Mouse (Mus musculus): ENCODE measurements at regions not wholly inside any gene's neighbourhood (a gene's known extent, or its start where the extent isn't known, plus 50 kb on each side); places are given as distances from the start of the nearest gene placed in this dataset.
"Not testable (repeated sequence)": the region's sequence is repeated elsewhere in the genome, so short reads cannot be mapped to it uniquely, and the experiment has no call there.

DNA sequence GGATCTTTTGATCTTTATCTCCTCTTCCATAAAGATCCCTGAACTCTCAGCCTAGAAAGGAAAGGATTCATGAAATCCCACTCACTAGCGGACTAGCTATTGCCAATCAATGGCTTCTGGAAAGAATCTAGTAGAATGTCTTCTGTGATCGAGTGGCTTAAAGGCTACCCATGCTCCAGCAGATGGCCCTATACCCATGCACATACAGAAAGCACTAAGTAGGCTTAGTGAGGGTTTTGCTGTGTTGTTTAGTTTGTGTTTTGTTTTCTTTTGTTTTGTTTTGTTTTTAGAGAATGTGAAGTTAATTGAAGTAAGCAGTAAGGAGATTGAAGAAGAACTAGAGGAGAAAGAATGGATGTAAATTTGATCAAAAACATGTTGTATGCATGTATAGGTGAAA is 187.5 kb downstream of the Kctd12 start:
- H3K4me2 ChIP-seq (ENCODE audit: low read depth, low read length, severe bottlenecking), result no peak overlapping the region
- no peak overlapping the region for H3K4me3 ChIP-seq (ENCODE audit: low read depth, low read length)
- DNase-seq (ENCODE audit: low spot score) (no peak), ATAC-seq (replicated peaks; ENCODE audit: low FRiP score) (no peak)
- no peak overlapping the region for H3K27ac ChIP-seq (ENCODE audit: low read depth, low read length)
- no peaks in the 10 kb centered on the region for H3K9me3 ChIP-seq (ENCODE audit: control insufficient read depth, low read length)
- no peaks in the 10 kb centered on the region for H3K4me1 ChIP-seq (replicated peaks; ENCODE audit: control insufficient read depth, insufficient read depth, low read length)
- H3K9ac ChIP-seq (ENCODE audit: low read length), result no peak overlapping the region
- no peaks in the 10 kb centered on the region for H3K27me3 ChIP-seq (ENCODE audit: control insufficient read depth, insufficient read depth, low read length)
- no peaks in the 10 kb centered on the region for H3K36me3 ChIP-seq (ENCODE audit: control insufficient read depth, insufficient read depth, low read length)
- 84% methylated on average over 2 of the region's 2 CpGs for WGBS

- H3K27me3 ChIP-seq (ENCODE audit: control insufficient read depth, insufficient read depth, low read length), result no peaks in the 10 kb centered on the region
- H3K9ac ChIP-seq (ENCODE audit: low read length), result no peak overlapping the region
- no peak overlapping the region for H3K27ac ChIP-seq (ENCODE audit: low read depth, low read length)
- ATAC-seq (replicated peaks; ENCODE audit: low FRiP score) (no peak), DNase-seq (ENCODE audit: low spot score) (no peak)
- WGBS, result 89% methylated on average over 7 of the region's 7 CpGs
- no peak overlapping the region for H3K4me3 ChIP-seq (ENCODE audit: low read depth, low read length)
- no peaks in the 10 kb centered on the region for H3K36me3 ChIP-seq (ENCODE audit: control insufficient read depth, insufficient read depth, low read length)
- H3K9me3 ChIP-seq (ENCODE audit: control insufficient read depth, low read length), result no peaks in the 10 kb centered on the region
- H3K4me1 ChIP-seq (replicated peaks; ENCODE audit: control insufficient read depth, insufficient read depth, low read length), result no peaks in the 10 kb centered on the region
- H3K4me2 ChIP-seq (ENCODE audit: low read depth, low read length, severe bottlenecking), result no peak overlapping the region
Measured at GRCm38 (mm10) chr14:102793753-102794152, 188.7 kb downstream of the Kctd12 start.

GRCm38 (mm10) chr14:102790916-102791315 is 191.5 kb downstream of the Kctd12 start:
- DNase-seq (ENCODE audit: low spot score), result no peak
- 85% methylated on average over 3 of the region's 3 CpGs for WGBS
- no peak for ATAC-seq (replicated peaks; ENCODE audit: low FRiP score)
- Histone ChIP-seq H3K4me2 (ENCODE audit: low read depth, low read length, severe bottlenecking) (no peak overlapping the region), H3K27ac (ENCODE audit: low read depth, low read length) (no peak overlapping the region), H3K27me3 (ENCODE audit: control insufficient read depth, insufficient read depth, low read length) (no peaks in the 10 kb centered on the region), H3K36me3 (ENCODE audit: control insufficient read depth, insufficient read depth, low read length) (no peaks in the 10 kb centered on the region), H3K9me3 (ENCODE audit: control insufficient read depth, low read length) (no peaks in the 10 kb centered on the region), H3K4me1 (replicated peaks; ENCODE audit: control insufficient read depth, insufficient read depth, low read length) (no peaks in the 10 kb centered on the region), H3K4me3 (ENCODE audit: low read depth, low read length) (no peak overlapping the region), H3K9ac (ENCODE audit: low read length) (no peak overlapping the region)

DNA sequence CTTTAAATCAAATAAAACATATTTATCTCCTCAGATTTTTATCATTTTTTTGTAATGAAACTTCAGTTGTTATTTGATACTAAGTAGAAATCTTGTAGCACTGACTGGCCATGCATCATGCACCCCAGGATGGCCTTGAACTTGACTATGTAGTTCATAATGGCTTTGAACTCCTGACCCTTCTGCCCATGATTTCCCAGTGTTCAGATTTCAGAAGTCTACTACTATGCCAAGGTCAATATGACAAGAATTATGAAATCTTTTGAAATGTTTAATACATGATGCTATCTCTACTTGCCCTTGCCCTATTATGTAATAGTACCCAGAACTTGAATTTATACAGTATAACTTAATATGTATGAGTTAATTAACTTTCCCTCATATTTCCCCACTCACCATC is 200.2 kb downstream of the Kctd12 start:
- no peak overlapping the region for H3K27ac ChIP-seq (ENCODE audit: low read depth, low read length)
- H3K27me3 ChIP-seq (ENCODE audit: control insufficient read depth, insufficient read depth, low read length), result no peaks in the 10 kb centered on the region
- H3K4me1 ChIP-seq (replicated peaks; ENCODE audit: control insufficient read depth, insufficient read depth, low read length), result no peaks in the 10 kb centered on the region
- H3K9ac ChIP-seq (ENCODE audit: low read length), result no peak overlapping the region
- no peaks in the 10 kb centered on the region for H3K36me3 ChIP-seq (ENCODE audit: control insufficient read depth, insufficient read depth, low read length)
- no peak for DNase-seq (ENCODE audit: low spot score)
- ATAC-seq (replicated peaks; ENCODE audit: low FRiP score), result no peak
- H3K4me3 ChIP-seq (ENCODE audit: low read depth, low read length), result no peak overlapping the region
- H3K9me3 ChIP-seq (ENCODE audit: control insufficient read depth, low read length), result no peaks in the 10 kb centered on the region
- no peak overlapping the region for H3K4me2 ChIP-seq (ENCODE audit: low read depth, low read length, severe bottlenecking)

DNA sequence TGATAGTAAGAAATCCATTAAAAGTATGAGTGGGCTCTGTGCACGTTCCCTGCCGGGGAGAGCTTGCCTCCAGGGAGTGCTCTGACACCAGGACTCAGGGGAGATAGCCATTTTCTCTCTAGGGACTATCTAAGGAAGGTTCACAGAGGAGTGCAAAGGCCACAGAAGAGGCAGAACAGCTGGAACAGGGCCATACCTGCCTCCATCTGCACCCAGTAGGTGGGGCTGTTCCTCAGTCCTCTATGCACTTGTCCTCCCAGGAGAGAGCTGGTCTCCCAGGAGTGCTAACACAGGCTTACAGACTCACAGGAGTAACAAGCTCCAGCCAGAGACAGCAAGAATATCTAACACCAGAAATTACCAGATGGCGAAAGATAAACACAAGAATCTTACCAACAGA is 212.7 kb downstream of the Kctd12 start:
- Histone ChIP-seq H3K27ac (ENCODE audit: low read depth, low read length) (no peak overlapping the region), H3K27me3 (ENCODE audit: control insufficient read depth, insufficient read depth, low read length) (no peaks in the 10 kb centered on the region), H3K9ac (ENCODE audit: low read length) (no peak overlapping the region), H3K4me3 (ENCODE audit: low read depth, low read length) (no peak overlapping the region), H3K4me1 (replicated peaks; ENCODE audit: control insufficient read depth, insufficient read depth, low read length) (no peaks in the 10 kb centered on the region), H3K9me3 (ENCODE audit: control insufficient read depth, low read length) (no peaks in the 10 kb centered on the region), H3K4me2 (ENCODE audit: low read depth, low read length, severe bottlenecking) (no peak overlapping the region), H3K36me3 (ENCODE audit: control insufficient read depth, insufficient read depth, low read length) (no peaks in the 10 kb centered on the region)
- DNase-seq (ENCODE audit: low spot score) (no peak), ATAC-seq (replicated peaks; ENCODE audit: low FRiP score) (no peak)
- WGBS, result 67% methylated on average over 3 of the region's 3 CpGs

GRCm38 (mm10) chr14:102748687-102749086 is 233.8 kb downstream of the Kctd12 start:
- H3K4me3 ChIP-seq (ENCODE audit: low read depth, low read length), result no peak overlapping the region
- H3K4me2 ChIP-seq (ENCODE audit: low read depth, low read length, severe bottlenecking), result no peak overlapping the region
- WGBS, result 92% methylated on average over 1 of the region's 1 CpGs
- H3K9me3 ChIP-seq (ENCODE audit: control insufficient read depth, low read length), result no peaks in the 10 kb centered on the region
- H3K4me1 ChIP-seq (replicated peaks; ENCODE audit: control insufficient read depth, insufficient read depth, low read length), result no peaks in the 10 kb centered on the region
- DNase-seq (ENCODE audit: low spot score), result no peak
- no peak overlapping the region for H3K9ac ChIP-seq (ENCODE audit: low read length)
- ATAC-seq (replicated peaks; ENCODE audit: low FRiP score), result no peak
- H3K36me3 ChIP-seq (ENCODE audit: control insufficient read depth, insufficient read depth, low read length), result no peaks in the 10 kb centered on the region
- H3K27ac ChIP-seq (ENCODE audit: low read depth, low read length), result no peak overlapping the region
- no peaks in the 10 kb centered on the region for H3K27me3 ChIP-seq (ENCODE audit: control insufficient read depth, insufficient read depth, low read length)

GRCm38 (mm10) chr14:102742331-102742730 is 240.1 kb downstream of the Kctd12 start:
- no peaks in the 10 kb centered on the region for H3K36me3 ChIP-seq (ENCODE audit: control insufficient read depth, insufficient read depth, low read length)
- DNase-seq (ENCODE audit: low spot score) (no peak), ATAC-seq (replicated peaks; ENCODE audit: low FRiP score) (no peak)
- no peaks in the 10 kb centered on the region for H3K9me3 ChIP-seq (ENCODE audit: control insufficient read depth, low read length)
- WGBS, result 78% methylated on average over 8 of the region's 8 CpGs
- no peak overlapping the region for H3K9ac ChIP-seq (ENCODE audit: low read length)
- no peaks in the 10 kb centered on the region for H3K4me1 ChIP-seq (replicated peaks; ENCODE audit: control insufficient read depth, insufficient read depth, low read length)
- H3K27ac ChIP-seq (ENCODE audit: low read depth, low read length), result no peak overlapping the region
- H3K4me2 ChIP-seq (ENCODE audit: low read depth, low read length, severe bottlenecking), result no peak overlapping the region
- no peak overlapping the region for H3K4me3 ChIP-seq (ENCODE audit: low read depth, low read length)
- no peaks in the 10 kb centered on the region for H3K27me3 ChIP-seq (ENCODE audit: control insufficient read depth, insufficient read depth, low read length)

DNA sequence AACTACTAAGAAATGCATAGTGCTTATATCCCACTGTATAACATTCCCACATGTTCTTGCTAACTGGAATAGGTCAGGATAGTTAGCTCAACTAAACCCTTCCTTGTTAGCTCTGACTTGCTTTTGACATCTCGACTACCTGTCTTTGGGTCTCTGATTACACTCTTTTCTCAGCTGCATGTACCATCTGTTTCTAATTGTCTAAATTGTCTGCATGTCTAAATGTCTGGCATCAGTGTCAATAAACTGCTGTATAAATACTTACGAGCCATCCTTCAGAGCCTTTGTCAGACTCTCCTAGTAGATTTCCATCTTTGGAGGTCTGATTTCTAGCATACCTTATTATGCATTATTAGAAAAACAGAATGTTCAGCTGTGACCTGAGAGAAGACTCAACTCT is 245.8 kb downstream of the Kctd12 start:
- Histone ChIP-seq H3K27me3 (ENCODE audit: control insufficient read depth, insufficient read depth, low read length) (no peaks in the 10 kb centered on the region), H3K9ac (ENCODE audit: low read length) (no peak overlapping the region), H3K4me1 (replicated peaks; ENCODE audit: control insufficient read depth, insufficient read depth, low read length) (no peaks in the 10 kb centered on the region), H3K4me2 (ENCODE audit: low read depth, low read length, severe bottlenecking) (no peak overlapping the region), H3K9me3 (ENCODE audit: control insufficient read depth, low read length) (no peaks in the 10 kb centered on the region), H3K27ac (ENCODE audit: low read depth, low read length) (no peak overlapping the region), H3K4me3 (ENCODE audit: low read depth, low read length) (no peak overlapping the region), H3K36me3 (ENCODE audit: control insufficient read depth, insufficient read depth, low read length) (no peaks in the 10 kb centered on the region)
- ATAC-seq (replicated peaks; ENCODE audit: low FRiP score) (no peak), DNase-seq (ENCODE audit: low spot score) (no peak)
- 68% methylated on average over 2 of the region's 2 CpGs for WGBS

DNA sequence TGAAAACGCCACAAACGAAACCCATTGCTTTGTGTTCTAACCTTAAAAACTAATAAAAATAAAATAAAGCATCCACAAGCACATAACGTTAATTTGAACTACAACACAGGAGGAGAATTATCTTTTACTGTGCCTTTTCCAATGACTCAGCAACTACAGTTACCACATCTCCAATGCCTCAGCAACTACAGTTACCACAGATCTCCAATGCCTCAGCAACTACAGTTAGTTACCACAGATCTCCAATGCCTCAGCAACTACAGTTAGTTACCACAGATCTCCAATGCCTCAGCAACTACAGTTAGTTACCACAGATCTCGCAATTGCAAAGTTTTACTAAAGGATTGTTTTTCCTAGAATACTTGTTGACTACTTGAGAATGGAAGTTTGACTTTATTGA is 248.7 kb downstream of the Kctd12 start:
- H3K4me3 ChIP-seq (ENCODE audit: low read depth, low read length); H3K4me2 ChIP-seq (ENCODE audit: low read depth, low read length, severe bottlenecking); H3K4me1 ChIP-seq (replicated peaks; ENCODE audit: control insufficient read depth, insufficient read depth, low read length); H3K27ac ChIP-seq (ENCODE audit: low read depth, low read length); H3K9ac ChIP-seq (ENCODE audit: low read length); DNase-seq (ENCODE audit: low spot score); H3K9me3 ChIP-seq (ENCODE audit: control insufficient read depth, low read length); H3K36me3 ChIP-seq (ENCODE audit: control insufficient read depth, insufficient read depth, low read length); H3K27me3 ChIP-seq (ENCODE audit: control insufficient read depth, insufficient read depth, low read length); ATAC-seq (replicated peaks; ENCODE audit: low FRiP score): not testable (repeated sequence)
- 90% methylated on average over 4 of the region's 4 CpGs for WGBS

Measured in forebrain, embryonic 11.5 days (tissue).